Mouse (Mus musculus) lung, embryonic 14.5 days (tissue): ENCODE results near the gene Hira. TPM values are rescaled to one million over a fixed set of nuclear protein-coding genes. Genes with fewer than 3 reads are reported as not detected.
"Not testable (repeated sequence)": the region's sequence is repeated elsewhere in the genome, so short reads cannot be mapped to it uniquely, and the experiment has no call there.

Experiments used
- ATAC-seq: fragments of 200-750 bp; cut with Nextera tagmentation; 2 replicates; pipeline ENCODE4 v1.8.0; 2017; ENCODE audit warnings: mild to moderate bottlenecking, moderate TSS enrichment, moderate library complexity; ENCODE audit not compliant: insufficient read depth
- DNase-seq: peaks from one replicate; pipeline ENCODE4 v3.0.0-alpha.2; 2015
- H3K27ac ChIP-seq: fragments of 300-500 bp; sonication (generic); 2 replicates; pipeline ENCODE4 v1.5.1; 2014; ENCODE audit warnings: low read depth, mild to moderate bottlenecking, moderate library complexity
- H3K27me3 ChIP-seq: fragments of 300-500 bp; sonication (generic); 2 replicates; pipeline ENCODE4 v1.6.1; 2014; ENCODE audit warnings: low read length, control low read depth; ENCODE audit not compliant: insufficient read depth
- H3K36me3 ChIP-seq: fragments of 300-500 bp; sonication (generic); 2 replicates; pipeline ENCODE4 v1.6.1; 2014; ENCODE audit warnings: control low read depth; ENCODE audit not compliant: insufficient read depth
- H3K4me1 ChIP-seq: fragments of 300-500 bp; sonication (generic); 2 replicates; pipeline ENCODE4 v1.6.1; 2014; ENCODE audit warnings: antibody characterized with exemption, control low read depth; ENCODE audit not compliant: insufficient read depth
- H3K4me2 ChIP-seq: fragments of 300-500 bp; sonication (generic); 2 replicates; pipeline ENCODE4 v1.6.1; 2014; ENCODE audit warnings: mild to moderate bottlenecking
- H3K4me3 ChIP-seq: fragments of 300-500 bp; sonication (generic); 2 replicates; pipeline ENCODE4 v1.5.1; 2014; ENCODE audit warnings: low read depth, low read length
- H3K9ac ChIP-seq: fragments of 300-500 bp; sonication (generic); 2 replicates; pipeline ENCODE4 v1.6.1; 2014
- H3K9me3 ChIP-seq: fragments of 300-500 bp; sonication (generic); 2 replicates; pipeline ENCODE4 v1.6.1; 2016; ENCODE audit warnings: low read depth, low read length, control low read depth
- CTCF ChIP-seq: IDR thresholded peaks from 2 replicates; pipeline ENCODE4 v1.5.1; 2016; ENCODE audit warnings: antibody characterized with exemption, low read depth
- WGBS: fragments of 180-500 bp; shearing (Covaris S2); extraction: QIAGEN DNeasy Blood & Tissue Kit; methylation state at CpG from one replicate; pipeline ENCODE4 v1.1.7; 2014; 5-methylcytosine and 5-hydroxymethylcytosine counted together
- polyA plus RNA-seq: library from polyadenylated mRNA; unstranded; fragments of >200 nt; fragmentation: Nextera tagmentation; extraction: Ambion mirVana; gene quantifications from 2 replicates; pipeline ENCODE4 v1.2.1, GENCODE M21; 2014

Gene Hira
- polyA plus RNA-seq, 1 experiment from 2014 or later = 16.4 TPM

DNA sequence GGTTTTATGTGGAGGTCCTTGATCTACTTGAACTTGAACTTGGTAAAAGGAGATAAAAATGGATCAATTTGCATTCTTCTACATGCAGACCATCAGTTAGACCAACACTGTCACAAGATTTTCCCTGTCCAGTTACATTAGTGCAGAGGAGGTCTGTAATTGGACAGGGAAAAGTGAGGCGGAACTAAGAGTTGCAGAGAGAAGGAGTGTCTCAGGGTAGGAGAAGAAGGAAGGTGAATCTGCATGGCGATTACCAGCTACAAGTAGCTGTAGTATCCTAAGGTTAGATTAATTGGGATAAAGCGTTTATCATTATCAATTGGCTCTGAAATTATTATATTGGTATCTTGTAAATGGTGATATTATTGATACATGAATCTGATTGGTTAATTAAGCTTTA lies 109.5 kb downstream of the Hira start:
- ATAC-seq = no peak
- Histone ChIP-seq H3K4me3 (no peak overlapping the region), H3K9me3 (no peaks in the 10 kb centered on the region), H3K36me3 (no peaks in the 10 kb centered on the region), H3K27me3 (no peaks in the 10 kb centered on the region), H3K27ac (no peak overlapping the region), H3K4me2 (no peak overlapping the region), H3K9ac (no peak overlapping the region), H3K4me1 (no peaks in the 10 kb centered on the region)
- no peak for TF ChIP-seq CTCF
- 90% methylated on average over 3 of the region's 3 CpGs for WGBS
- no peak for DNase-seq

DNA sequence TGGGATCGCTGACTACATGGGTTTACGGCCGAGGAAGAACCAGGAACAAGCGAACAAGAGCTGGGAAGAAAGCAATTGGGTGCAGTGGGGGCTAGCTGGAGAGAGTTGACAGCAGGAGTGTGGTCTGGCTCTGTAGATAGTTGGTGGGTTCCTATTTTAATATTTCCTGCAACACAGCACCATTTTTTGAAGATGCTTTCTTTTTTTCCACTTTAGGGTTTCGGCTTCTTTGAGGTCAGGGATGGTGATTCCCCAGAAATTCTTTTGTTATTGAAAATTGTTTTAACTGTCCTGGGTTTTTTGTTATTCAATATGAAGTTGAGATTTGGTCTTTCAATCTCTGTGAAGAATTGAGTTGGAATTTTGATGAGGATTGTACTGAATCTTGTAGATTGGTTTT lies 110.0 kb downstream of the Hira start:
- DNase-seq (no peak), ATAC-seq (no peak)
- no peak overlapping the region for H3K27ac ChIP-seq
- 90% methylated on average over 5 of the region's 5 CpGs for WGBS
- H3K4me2 ChIP-seq = no peak overlapping the region
- no peaks in the 10 kb centered on the region for H3K9me3 ChIP-seq
- no peaks in the 10 kb centered on the region for H3K27me3 ChIP-seq
- no peak overlapping the region for H3K4me3 ChIP-seq
- no peaks in the 10 kb centered on the region for H3K36me3 ChIP-seq
- H3K4me1 ChIP-seq = no peaks in the 10 kb centered on the region
- no peak overlapping the region for H3K9ac ChIP-seq
- TF ChIP-seq CTCF = no peak

DNA sequence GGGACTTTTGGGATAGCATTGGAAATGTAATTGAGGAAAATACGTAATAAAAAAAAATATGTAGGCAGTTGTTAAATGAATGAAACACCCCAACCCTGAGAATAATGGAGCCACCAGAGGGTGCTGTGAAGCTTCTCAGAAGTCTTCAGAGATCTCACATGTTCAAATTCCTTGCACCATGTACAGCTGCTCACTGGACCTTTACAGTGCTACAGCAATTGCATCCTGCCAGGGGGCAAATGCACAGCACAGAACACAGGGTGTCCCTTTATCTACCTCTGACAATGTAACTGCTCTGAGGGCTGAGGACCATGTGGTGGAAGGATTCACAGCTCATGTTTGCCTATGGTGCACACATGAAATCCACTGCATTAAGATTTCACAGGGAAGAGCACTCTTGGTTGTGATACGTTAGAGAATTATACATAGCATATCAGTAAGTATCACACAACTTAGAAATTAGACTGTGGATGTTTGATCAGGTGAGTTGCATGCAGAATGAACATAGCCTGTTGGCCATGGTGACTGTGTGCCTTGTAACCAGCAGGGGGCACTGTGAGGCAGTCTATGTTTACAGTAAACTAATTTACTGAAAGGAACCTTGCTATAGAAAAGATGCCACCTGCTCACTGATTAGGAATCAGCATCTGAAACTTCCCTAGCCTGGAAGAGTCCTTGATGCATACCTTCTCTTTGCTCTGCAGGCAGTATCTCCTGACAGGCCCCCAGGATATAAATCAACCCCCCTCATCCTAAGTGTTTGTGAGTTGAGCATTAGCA lies 126.0 kb downstream of the Hira start:
- 41% methylated on average over 2 of the region's 2 CpGs for WGBS
- H3K27ac ChIP-seq, ATAC-seq, H3K4me1 ChIP-seq, H3K9me3 ChIP-seq, H3K4me3 ChIP-seq, H3K9ac ChIP-seq, H3K27me3 ChIP-seq, H3K36me3 ChIP-seq, H3K4me2 ChIP-seq: not testable (repeated sequence)
- peak; percentile 51 for TF ChIP-seq CTCF
- DNase-seq = peak; percentile 14

DNA sequence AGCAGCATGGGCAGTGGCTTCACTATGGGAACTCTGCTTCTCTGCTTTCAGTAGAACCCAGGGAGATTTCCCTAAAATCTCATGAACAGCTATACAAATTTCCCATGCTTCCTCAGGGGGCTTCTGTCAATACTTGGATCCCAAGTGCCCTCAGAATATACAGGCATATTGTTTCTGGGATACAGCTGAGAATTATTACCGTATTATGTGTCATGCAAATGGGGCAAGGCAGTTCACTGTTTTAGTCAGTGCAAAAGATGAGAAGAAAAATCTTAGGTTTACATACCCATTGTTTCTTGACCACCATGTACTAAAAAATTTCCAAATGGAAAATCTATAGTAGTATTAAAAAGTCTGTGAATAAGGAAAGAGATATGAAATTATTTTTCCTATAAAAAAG lies 126.9 kb downstream of the Hira start:
- no peak overlapping the region for H3K4me2 ChIP-seq
- no peaks in the 10 kb centered on the region for H3K27me3 ChIP-seq
- no peak overlapping the region for H3K27ac ChIP-seq
- no peak for ATAC-seq
- H3K4me3 ChIP-seq = no peak overlapping the region
- DNase-seq = no peak
- WGBS = 73% methylated on average over 1 of the region's 1 CpGs
- no peak overlapping the region for H3K9ac ChIP-seq
- no peak for TF ChIP-seq CTCF
- H3K9me3 ChIP-seq = no peaks in the 10 kb centered on the region
- H3K36me3 ChIP-seq = no peaks in the 10 kb centered on the region
- no peaks in the 10 kb centered on the region for H3K4me1 ChIP-seq

DNA sequence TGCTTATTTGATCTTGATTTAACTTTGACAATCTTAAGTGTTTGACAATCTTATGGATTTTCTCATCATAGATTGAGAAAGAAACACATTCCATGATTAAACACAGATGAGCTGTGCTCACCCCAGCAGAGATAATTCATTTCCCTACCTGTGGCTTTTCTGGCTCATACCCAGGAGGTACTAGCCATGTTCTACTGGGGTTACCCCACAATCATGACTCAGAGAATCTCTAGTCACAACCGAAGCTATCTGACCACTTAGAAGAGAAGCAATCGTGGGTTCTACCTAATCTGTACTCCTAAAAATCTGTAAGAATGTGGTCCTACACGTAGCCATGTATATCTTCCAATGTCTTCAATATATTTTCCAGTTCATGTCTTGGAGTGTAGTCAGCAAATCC lies 128.5 kb downstream of the Hira start:
- WGBS = 63% methylated on average over 3 of the region's 3 CpGs
- H3K27me3 ChIP-seq = no peaks in the 10 kb centered on the region
- H3K36me3 ChIP-seq = no peaks in the 10 kb centered on the region
- no peak overlapping the region for H3K4me2 ChIP-seq
- H3K9ac ChIP-seq = no peak overlapping the region
- ATAC-seq (no peak), DNase-seq (no peak)
- H3K9me3 ChIP-seq = no peaks in the 10 kb centered on the region
- no peak for TF ChIP-seq CTCF
- H3K27ac ChIP-seq = no peak overlapping the region
- H3K4me1 ChIP-seq = no peaks in the 10 kb centered on the region
- H3K4me3 ChIP-seq = no peak overlapping the region

DNA sequence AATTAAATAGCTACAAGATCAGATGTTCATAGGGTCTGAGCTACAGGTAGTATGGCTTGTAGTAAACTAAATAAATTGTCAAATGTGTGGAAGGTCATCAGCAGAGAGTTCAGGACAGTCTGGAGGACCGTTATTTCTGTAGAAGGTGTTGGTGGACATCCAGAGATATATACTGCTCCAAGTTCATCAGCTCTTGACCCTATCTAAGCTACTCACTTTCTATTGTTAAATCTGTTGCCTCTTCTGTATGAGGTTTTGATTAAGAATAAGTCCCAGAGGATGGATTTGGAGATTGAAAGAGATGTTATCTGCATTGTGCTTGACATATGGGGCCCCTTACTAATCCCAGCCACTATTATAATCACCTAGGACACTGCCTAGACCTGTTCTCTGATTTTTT lies 129.9 kb downstream of the Hira start:
- DNase-seq (no peak), ATAC-seq (no peak)
- no peak for TF ChIP-seq CTCF
- no peak overlapping the region for H3K27ac ChIP-seq
- no peak overlapping the region for H3K4me3 ChIP-seq
- WGBS = 79% methylated on average over 1 of the region's 1 CpGs
- H3K27me3 ChIP-seq = no peaks in the 10 kb centered on the region
- no peaks in the 10 kb centered on the region for H3K36me3 ChIP-seq
- no peaks in the 10 kb centered on the region for H3K9me3 ChIP-seq
- no peaks in the 10 kb centered on the region for H3K4me1 ChIP-seq
- H3K9ac ChIP-seq = no peak overlapping the region
- no peak overlapping the region for H3K4me2 ChIP-seq

DNA sequence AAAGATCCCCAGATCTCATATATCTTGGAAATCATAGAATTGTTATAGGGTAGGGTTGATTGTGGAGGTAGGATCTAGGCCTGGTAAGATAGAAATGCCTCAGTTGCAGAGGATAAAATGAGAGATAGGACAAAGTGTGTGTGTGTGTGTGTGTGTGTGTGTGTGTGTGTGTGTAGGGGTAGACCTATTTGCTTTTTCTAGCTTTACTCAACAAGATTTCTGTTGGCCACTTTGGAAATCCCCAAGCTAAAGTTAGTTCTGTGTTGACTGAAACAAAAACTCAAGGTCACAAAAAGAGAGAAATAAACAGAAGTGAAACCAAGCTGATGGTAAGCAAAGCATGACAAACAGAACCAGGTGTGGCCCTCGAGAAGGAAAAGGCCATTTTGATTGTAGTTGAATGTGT lies 130.4 kb downstream of the Hira start:
- ATAC-seq, H3K4me2 ChIP-seq, H3K9me3 ChIP-seq, H3K27me3 ChIP-seq, DNase-seq, H3K4me1 ChIP-seq, H3K9ac ChIP-seq, H3K36me3 ChIP-seq, H3K27ac ChIP-seq, H3K4me3 ChIP-seq: not testable (repeated sequence)
- WGBS = 48% methylated on average over 1 of the region's 1 CpGs
